Mouse (Mus musculus) lung, postnatal 0 days (tissue): ENCODE measurements around the gene Ube2s. TPM values are rescaled to one million over a fixed set of nuclear protein-coding genes. Genes with fewer than 3 reads are reported as not detected.

Experiments
- ATAC-seq: fragments of 200-750 bp; cut with Nextera tagmentation; 2 replicates; pipeline ENCODE4 v1.8.0; 2017; ENCODE audit warnings: moderate library complexity
- DNase-seq: peaks from one replicate; pipeline ENCODE4 v3.0.0-alpha.2; 2016; ENCODE audit warnings: low spot score
- H3K27ac ChIP-seq: fragments of 300-500 bp; sonication (generic); 2 replicates; pipeline ENCODE4 v1.5.1; 2014; ENCODE audit warnings: antibody characterized with exemption, mild to moderate bottlenecking, low read length, mixed read lengths
- H3K27me3 ChIP-seq: fragments of 300-500 bp; sonication (generic); replicated peaks from 2 replicates; pipeline ENCODE4 v1.6.1; 2014; ENCODE audit warnings: low read length, mixed read lengths; ENCODE audit not compliant: insufficient read depth
- H3K36me3 ChIP-seq: fragments of 300-500 bp; sonication (generic); 2 replicates; pipeline ENCODE4 v1.6.1; 2014; ENCODE audit warnings: low read length, mixed read lengths; ENCODE audit not compliant: insufficient read depth
- H3K4me1 ChIP-seq: fragments of 300-500 bp; sonication (generic); 2 replicates; pipeline ENCODE4 v1.6.1; 2014; ENCODE audit warnings: antibody characterized with exemption, low read depth, low read length, mixed read lengths; ENCODE audit not compliant: insufficient read depth
- H3K4me2 ChIP-seq: fragments of 300-500 bp; sonication (generic); replicated peaks from 2 replicates; pipeline ENCODE4 v1.6.1; 2014; ENCODE audit warnings: low read depth, mild to moderate bottlenecking, low read length, moderate library complexity, mixed read lengths
- H3K4me3 ChIP-seq: fragments of 300-500 bp; sonication (generic); 2 replicates; pipeline ENCODE4 v1.5.1; 2014; ENCODE audit warnings: low read depth, low read length
- H3K9ac ChIP-seq: fragments of 300-500 bp; sonication (generic); replicated peaks from 2 replicates; pipeline ENCODE4 v1.6.1; 2014; ENCODE audit warnings: low read depth, mild to moderate bottlenecking
- H3K9me3 ChIP-seq: fragments of 300-500 bp; sonication (generic); 2 replicates; pipeline ENCODE4 v1.6.1; 2016; ENCODE audit warnings: low read length, mixed read lengths
- CTCF ChIP-seq: IDR thresholded peaks from 2 replicates; pipeline ENCODE4 v1.5.1; 2016; ENCODE audit warnings: antibody characterized with exemption, mild to moderate bottlenecking
- EP300 ChIP-seq: IDR thresholded peaks from 2 replicates; pipeline ENCODE4 v1.6.1; 2016; ENCODE audit warnings: antibody characterized with exemption, mild to moderate bottlenecking, control low read depth
- WGBS: fragments of 180-500 bp; shearing (Covaris S2); extraction: QIAGEN DNeasy Blood & Tissue Kit; methylation state at CpG from one replicate; pipeline ENCODE4 v1.1.7; 2014; 5-methylcytosine and 5-hydroxymethylcytosine counted together
- polyA plus RNA-seq: library from polyadenylated mRNA; unstranded; fragments of >200 nt; fragmentation: Nextera tagmentation; extraction: Ambion mirVana; gene quantifications from 2 replicates; pipeline ENCODE4 v1.2.1, GENCODE M21; 2015

The Ube2s gene
- polyA plus RNA-seq, 1 experiment from 2014 or later: 162 TPM

GRCm38 (mm10) chr7:4776861-4777830 is 35.2 kb downstream of the Ube2s start:
- TF ChIP-seq EP300: no peak
- H3K4me3 ChIP-seq: peak overlapping the region; percentile 35
- ATAC-seq (peak; percentile 80), DNase-seq (no peak)
- 0 out of 2 replicates have a peak, but pooled peaks cover 4% of the 10 kb centered on the region for H3K4me1 ChIP-seq
- H3K36me3 ChIP-seq: no peaks in the 10 kb centered on the region
- WGBS: 1% methylated on average over 30 of the region's 56 CpGs
- H3K9me3 ChIP-seq: no peaks in the 10 kb centered on the region
- peak overlapping the region; percentile 68 for H3K4me2 ChIP-seq
- H3K9ac ChIP-seq: 0 out of 2 replicates have a peak overlapping the region, but pooled peaks have one; percentile 12
- no peak overlapping the region for H3K27ac ChIP-seq
- H3K27me3 ChIP-seq: peaks cover 13% of the 10 kb centered on the region

- H3K4me3 ChIP-seq: no peak overlapping the region
- peaks cover 13% of the 10 kb centered on the region for H3K27me3 ChIP-seq
- DNase-seq: no peak
- H3K36me3 ChIP-seq: no peaks in the 10 kb centered on the region
- no peak overlapping the region for H3K4me2 ChIP-seq
- no peaks in the 10 kb centered on the region for H3K9me3 ChIP-seq
- no peak overlapping the region for H3K27ac ChIP-seq
- no peak overlapping the region for H3K9ac ChIP-seq
- 0 out of 2 replicates have a peak, but pooled peaks cover under 1% of the 10 kb centered on the region for H3K4me1 ChIP-seq
- TF ChIP-seq CTCF (no peak), EP300 (no peak)
- 50% methylated on average over 10 of the region's 10 CpGs for WGBS
- ATAC-seq: no peak
These were observed 36.3 kb downstream of the Ube2s start for GRCm38 (mm10) chr7:4776131-4776530.

GRCm38 (mm10) chr7:4771202-4771601 is 41.2 kb downstream of the Ube2s start, which contains the start of gene Fam71e2:
Fam71e2 (minus strand) TSS chr7:4771302.
- Histone ChIP-seq H3K9ac (no peak within 1 kb of the TSS), H3K4me2 (no peak within 1 kb of the TSS), H3K27me3 (peaks cover under 1% of the 10 kb centered on the region; the same call in 1 of the 2 replicates), H3K4me1 (no peaks in the 10 kb centered on the region), H3K9me3 (no peaks in the 10 kb centered on the region), H3K27ac (no peak within 1 kb of the TSS), H3K36me3 (no peaks in the 10 kb centered on the region), H3K4me3 (no peak within 1 kb of the TSS)
- DNase-seq: no peak
- 75% methylated on average over 3 of the region's 5 CpGs for WGBS
- ATAC-seq: no peak
- TF ChIP-seq EP300: no peak
- no peak for TF ChIP-seq CTCF

- ATAC-seq (no peak), DNase-seq (no peak)
- WGBS: 15% methylated on average over 4 of the region's 4 CpGs
- H3K36me3 ChIP-seq: no peaks in the 10 kb centered on the region
- TF ChIP-seq CTCF (no peak), EP300 (no peak)
- H3K4me1 ChIP-seq: no peaks in the 10 kb centered on the region
- H3K4me3 ChIP-seq: no peak overlapping the region
- no peak overlapping the region for H3K4me2 ChIP-seq
- no peaks in the 10 kb centered on the region for H3K9me3 ChIP-seq
- no peaks in the 10 kb centered on the region for H3K27me3 ChIP-seq
- H3K9ac ChIP-seq: no peak overlapping the region
- H3K27ac ChIP-seq: no peak overlapping the region
These were observed 47.3 kb downstream of the Ube2s start for GRCm38 (mm10) chr7:4764946-4765710.

- Histone ChIP-seq H3K27me3 (no peaks in the 10 kb centered on the region), H3K9me3 (no peaks in the 10 kb centered on the region), H3K9ac (no peak overlapping the region), H3K4me2 (no peak overlapping the region), H3K4me1 (no peaks in the 10 kb centered on the region), H3K36me3 (no peaks in the 10 kb centered on the region), H3K27ac (no peak overlapping the region), H3K4me3 (no peak overlapping the region)
- DNase-seq: peak; percentile 24
- peak; percentile 56 for ATAC-seq
- TF ChIP-seq CTCF (no peak), EP300 (no peak)
- WGBS: 25% methylated on average over 1 of the region's 1 CpGs
These were observed 52.7 kb downstream of the Ube2s start for GRCm38 (mm10) chr7:4759670-4760069.
